Mouse (Mus musculus): ENCODE results near the gene Parp4. TPM values are rescaled to one million over a fixed set of nuclear protein-coding genes. Genes with fewer than 3 reads are reported as not detected.

The Parp4 gene
- total and polyA plus RNA-seq, 3 experiments, result 1.2 to 29.1 (median 6.9) TPM

DNA sequence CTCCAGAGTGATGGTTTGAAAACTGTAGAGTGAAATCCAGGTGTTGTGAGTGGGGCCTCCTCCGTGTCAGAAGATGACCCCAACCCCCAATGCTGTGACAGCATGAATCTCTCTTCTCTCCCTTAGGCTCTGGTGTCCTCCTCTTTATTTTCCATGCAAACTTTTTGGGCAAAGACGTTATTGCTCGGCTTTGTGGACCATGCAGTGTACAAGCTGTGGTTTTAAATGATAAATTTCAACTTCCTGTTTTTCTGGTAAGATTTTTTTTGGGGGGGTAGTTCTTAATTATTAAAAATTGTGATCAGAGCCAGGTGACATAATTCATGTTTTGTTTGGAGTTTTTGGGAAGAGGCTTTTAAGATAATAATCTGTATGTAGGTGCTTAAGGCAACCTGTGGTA, 120.1 kb downstream of the Parp4 start:
- Histone ChIP-seq H3K36me3 (replicated peaks) (peaks cover 96% of the 10 kb centered on the region), H3K9me3 (replicated peaks) (no peaks in the 10 kb centered on the region), H3K4me3 (ENCODE audit: low read depth, low read length) (no peak overlapping the region), H3K4me1 (ENCODE audit: insufficient read depth, low read depth, low read length) (peaks cover 15% of the 10 kb centered on the region), H3K27me3 (ENCODE audit: insufficient read depth, low read length) (no peaks in the 10 kb centered on the region)
- ATAC-seq (ENCODE audit: extremely low read depth, insufficient number of reproducible peaks, low FRiP score, poor library complexity, severe bottlenecking) (no peak), DNase-seq (ENCODE audit: low spot score) (no peak)
- TF ChIP-seq POLR2AphosphoS5 (IDR thresholded peaks at IDR 0.05; ENCODE audit: insufficient replicate concordance, low read depth, low read length) (no peak), TAL1 (conservative IDR thresholded peaks at IDR 0.05; ENCODE audit: low read depth, low read length) (no peak), GATA1 (IDR thresholded peaks at IDR 0.05; ENCODE audit: borderline replicate concordance, low read length) (no peak), CTCF (IDR thresholded peaks at IDR 0.05; ENCODE audit: low read depth, low read length) (no peak), GATA2 (IDR thresholded peaks at IDR 0.05; ENCODE audit: borderline replicate concordance, low read depth, low read length) (no peak)

DNA sequence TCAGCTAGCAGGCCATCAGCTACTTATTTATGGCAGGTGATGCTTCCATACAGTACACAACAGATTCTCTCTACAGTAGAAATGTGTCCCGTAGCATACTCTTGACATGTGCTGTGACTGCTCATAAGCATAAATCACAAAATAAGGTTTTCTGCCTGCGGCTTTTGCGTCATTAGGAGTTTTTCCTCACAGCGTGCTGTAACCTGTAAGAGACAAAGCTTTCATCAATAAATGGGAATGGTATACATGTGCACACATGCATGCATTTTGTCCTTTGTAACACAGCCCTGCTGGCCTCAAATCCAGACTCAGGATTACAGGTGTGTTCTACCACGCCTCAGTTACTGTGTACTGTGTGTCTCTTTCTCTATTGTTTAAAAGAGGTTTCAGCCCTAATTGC, 122.4 kb downstream of the Parp4 start:
- DNase-seq (ENCODE audit: low spot score) (no peak), ATAC-seq (ENCODE audit: extremely low read depth, insufficient number of reproducible peaks, low FRiP score, poor library complexity, severe bottlenecking) (no peak)

DNA sequence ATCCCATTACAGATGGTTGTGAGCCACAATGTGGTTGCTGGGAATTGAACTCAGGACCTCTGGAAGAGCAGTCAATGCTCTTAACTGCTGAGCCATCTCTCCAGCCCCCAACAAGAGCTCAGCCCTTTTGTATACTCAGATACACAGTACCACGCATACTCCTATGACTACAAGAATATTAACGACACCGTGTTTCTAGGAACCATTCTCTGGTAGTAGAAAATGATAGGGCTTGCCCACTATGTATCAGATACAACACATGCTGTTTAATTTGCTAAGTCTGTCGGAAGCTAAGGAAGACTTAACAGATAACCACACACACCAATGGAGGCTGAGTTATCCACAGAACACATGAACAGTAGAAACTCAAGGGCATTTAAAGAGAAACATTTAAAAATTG, 127.2 kb downstream of the Parp4 start:
- Histone ChIP-seq H3K4me3 (ENCODE audit: low read depth, low read length) (no peak overlapping the region), H3K4me1 (ENCODE audit: insufficient read depth, low read depth, low read length) (peaks cover 29% of the 10 kb centered on the region), H3K9me3 (replicated peaks) (no peaks in the 10 kb centered on the region), H3K27me3 (ENCODE audit: insufficient read depth, low read length) (no peaks in the 10 kb centered on the region), H3K36me3 (replicated peaks) (peaks cover 69% of the 10 kb centered on the region)
- TF ChIP-seq GATA2 (IDR thresholded peaks at IDR 0.05; ENCODE audit: borderline replicate concordance, low read depth, low read length), result no peak
- no peak for TF ChIP-seq GATA1 (IDR thresholded peaks at IDR 0.05; ENCODE audit: borderline replicate concordance, low read length)
- TF ChIP-seq TAL1 (conservative IDR thresholded peaks at IDR 0.05; ENCODE audit: low read depth, low read length), result no peak
- TF ChIP-seq CTCF (IDR thresholded peaks at IDR 0.05; ENCODE audit: low read depth, low read length), result no peak
- TF ChIP-seq POLR2AphosphoS5 (IDR thresholded peaks at IDR 0.05; ENCODE audit: insufficient replicate concordance, low read depth, low read length), result no peak
- no peak for DNase-seq (ENCODE audit: low spot score)
- no peak for ATAC-seq (ENCODE audit: extremely low read depth, insufficient number of reproducible peaks, low FRiP score, poor library complexity, severe bottlenecking)

More for the DNA sequence above, 122.4 kb downstream of the Parp4 start:
- Histone ChIP-seq H3K4me1 (ENCODE audit: insufficient read depth, low read depth, low read length) (peaks cover 15% of the 10 kb centered on the region), H3K36me3 (replicated peaks) (peaks cover 82% of the 10 kb centered on the region), H3K4me3 (ENCODE audit: low read depth, low read length) (no peak overlapping the region), H3K27me3 (ENCODE audit: insufficient read depth, low read length) (no peaks in the 10 kb centered on the region), H3K9me3 (replicated peaks) (no peaks in the 10 kb centered on the region)
- TF ChIP-seq CTCF (IDR thresholded peaks at IDR 0.05; ENCODE audit: low read depth, low read length) (no peak), TAL1 (conservative IDR thresholded peaks at IDR 0.05; ENCODE audit: low read depth, low read length) (no peak), POLR2AphosphoS5 (IDR thresholded peaks at IDR 0.05; ENCODE audit: insufficient replicate concordance, low read depth, low read length) (no peak), GATA1 (IDR thresholded peaks at IDR 0.05; ENCODE audit: borderline replicate concordance, low read length) (no peak), GATA2 (IDR thresholded peaks at IDR 0.05; ENCODE audit: borderline replicate concordance, low read depth, low read length) (no peak)

DNA sequence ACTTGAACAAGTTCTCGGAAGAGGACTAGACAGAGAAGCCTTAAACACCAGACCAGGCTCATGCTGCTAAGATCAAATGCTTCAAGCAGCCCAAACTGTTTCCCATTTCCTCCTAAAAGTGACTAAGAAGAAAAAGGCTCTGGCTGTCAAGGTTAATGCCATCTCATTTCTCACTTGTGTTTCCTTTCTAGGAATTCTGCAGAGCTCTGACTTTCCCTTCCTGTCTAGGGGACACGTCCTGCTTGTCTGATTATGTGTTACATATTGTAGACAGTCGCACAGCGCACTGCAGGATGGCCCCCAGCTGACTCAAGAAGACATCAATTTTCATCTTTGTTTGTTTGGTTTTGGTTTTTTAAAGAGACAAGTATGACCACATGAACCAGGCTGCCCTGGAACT, 130.3 kb downstream of the Parp4 start:
- DNase-seq (ENCODE audit: low spot score), result no peak
- Histone ChIP-seq H3K4me1 (ENCODE audit: insufficient read depth, low read depth, low read length) (peaks cover 29% of the 10 kb centered on the region), H3K4me3 (ENCODE audit: low read depth, low read length) (no peak overlapping the region), H3K36me3 (replicated peaks) (peaks cover 61% of the 10 kb centered on the region), H3K9me3 (replicated peaks) (no peaks in the 10 kb centered on the region), H3K27me3 (ENCODE audit: insufficient read depth, low read length) (no peaks in the 10 kb centered on the region)
- ATAC-seq (ENCODE audit: extremely low read depth, insufficient number of reproducible peaks, low FRiP score, poor library complexity, severe bottlenecking), result no peak
- TF ChIP-seq POLR2AphosphoS5 (IDR thresholded peaks at IDR 0.05; ENCODE audit: insufficient replicate concordance, low read depth, low read length) (no peak), TAL1 (conservative IDR thresholded peaks at IDR 0.05; ENCODE audit: low read depth, low read length) (no peak), GATA1 (IDR thresholded peaks at IDR 0.05; ENCODE audit: borderline replicate concordance, low read length) (no peak), GATA2 (IDR thresholded peaks at IDR 0.05; ENCODE audit: borderline replicate concordance, low read depth, low read length) (no peak), CTCF (IDR thresholded peaks at IDR 0.05; ENCODE audit: low read depth, low read length) (no peak)

Other genes starting within 250 kb of the Parp4 start
- not detected in 2 replicates for gene Atp12a, start 210.6 kb upstream of the Parp4 start, total RNA-seq (2014; fragmentation: Nextera tagmentation)
- 0.11 TPM in 1 of 2 replicates, not detected in the other for gene Atp12a, start 210.6 kb upstream of the Parp4 start, total RNA-seq (2017)
- gene Atp12a, start 210.6 kb upstream of the Parp4 start, polyA plus RNA-seq (2012), result not detected in 2 replicates
- gene Rnf17, start 173.0 kb upstream of the Parp4 start, total RNA-seq (2014; fragmentation: Nextera tagmentation), result not detected in 2 replicates
- gene Rnf17, start 173.0 kb upstream of the Parp4 start, total RNA-seq (2017), result 0.06 and 0.16 TPM in 2 replicates
- gene Rnf17, start 173.0 kb upstream of the Parp4 start, polyA plus RNA-seq (2012), result not detected in 2 replicates
- gene Cenpj, start 194 bp upstream of the Parp4 start, total RNA-seq (2014; fragmentation: Nextera tagmentation), result 13.0 and 17.4 TPM in 2 replicates
- gene Cenpj, start 194 bp upstream of the Parp4 start, total RNA-seq (2017), result 13.7 and 18.8 TPM in 2 replicates
- 0.34 and 0.48 TPM in 2 replicates for gene Cenpj, start 194 bp upstream of the Parp4 start, polyA plus RNA-seq (2012)
- 64.3 and 70.9 TPM in 2 replicates for gene Mphosph8, start 92.6 kb downstream of the Parp4 start, total RNA-seq (2014; fragmentation: Nextera tagmentation)
- 40.3 and 45.1 TPM in 2 replicates for gene Mphosph8, start 92.6 kb downstream of the Parp4 start, total RNA-seq (2017)
- 7.9 and 9.6 TPM in 2 replicates for gene Mphosph8, start 92.6 kb downstream of the Parp4 start, polyA plus RNA-seq (2012)
- 87.9 and 104 TPM in 2 replicates for gene Pspc1, start 202.7 kb downstream of the Parp4 start, total RNA-seq (2014; fragmentation: Nextera tagmentation)
- gene Pspc1, start 202.7 kb downstream of the Parp4 start, total RNA-seq (2017), result 49.7 and 67.7 TPM in 2 replicates
- gene Pspc1, start 202.7 kb downstream of the Parp4 start, polyA plus RNA-seq (2012), result 10.4 and 11.5 TPM in 2 replicates
- gene Zmym5, start 236.1 kb downstream of the Parp4 start, total RNA-seq (2014; fragmentation: Nextera tagmentation), result 49.9 and 62.6 TPM in 2 replicates
- gene Zmym5, start 236.1 kb downstream of the Parp4 start, total RNA-seq (2017), result 27.0 and 28.6 TPM in 2 replicates
- gene Zmym5, start 236.1 kb downstream of the Parp4 start, polyA plus RNA-seq (2012), result 1.8 and 2.1 TPM in 2 replicates

Measured in G1E (cell line).